Mouse (Mus musculus): ENCODE measurements around the gene Hmcn1.

GRCm38 (mm10) chr1:150748783-150749182 is 244.5 kb downstream of the Hmcn1 start:
- TF ChIP-seq CTCF (IDR thresholded peaks at IDR 0.05; ENCODE audit: borderline replicate concordance, control insufficient read depth, extremely low read depth, insufficient read depth, low read length, poor library complexity) = no peak
- TF ChIP-seq POLR2A (IDR thresholded peaks at IDR 0.05; ENCODE audit: control insufficient read depth, extremely low read depth, insufficient read depth, low read length, poor library complexity) = no peak

Data from thymus, adult 2 months (tissue).